Mouse (Mus musculus) stomach, embryonic 14.5 days (tissue): ENCODE data around the gene 1700012P22Rik. TPM values are rescaled to one million over a fixed set of nuclear protein-coding genes. Genes with fewer than 3 reads are reported as not detected.

ENCODE experiments used
- ATAC-seq: fragments of 200-750 bp; cut with Nextera tagmentation; 2 replicates; pipeline ENCODE4 v1.8.0; 2017; ENCODE audit warnings: low read depth, moderate TSS enrichment; ENCODE audit not compliant: insufficient number of reproducible peaks, insufficient read depth, low FRiP score
- H3K27ac ChIP-seq: fragments of 300-500 bp; sonication (generic); 2 replicates; pipeline ENCODE4 v1.5.1; 2014; ENCODE audit warnings: mild to moderate bottlenecking, low read length, moderate library complexity, mixed read lengths
- H3K27me3 ChIP-seq: fragments of 300-500 bp; sonication (generic); 2 replicates; pipeline ENCODE4 v1.6.1; 2014; ENCODE audit warnings: low read length, control low read depth, mixed read lengths; ENCODE audit not compliant: control insufficient read depth, insufficient read depth
- H3K36me3 ChIP-seq: fragments of 300-500 bp; sonication (generic); 2 replicates; pipeline ENCODE4 v1.6.1; 2014; ENCODE audit warnings: mild to moderate bottlenecking, control low read depth, low read length, moderate library complexity, mixed read lengths; ENCODE audit not compliant: control insufficient read depth, insufficient read depth
- H3K4me1 ChIP-seq: fragments of 300-500 bp; sonication (generic); 2 replicates; pipeline ENCODE4 v1.6.1; 2014; ENCODE audit warnings: low read length, control low read depth, mixed read lengths; ENCODE audit not compliant: control insufficient read depth, insufficient read depth
- H3K4me2 ChIP-seq: fragments of 300-500 bp; sonication (generic); replicated peaks from 2 replicates; pipeline ENCODE4 v1.6.1; 2014; ENCODE audit warnings: low read depth, low read length, control low read depth
- H3K4me3 ChIP-seq: fragments of 300-500 bp; sonication (generic); 2 replicates; pipeline ENCODE4 v1.5.1; 2014; ENCODE audit warnings: low read depth, low read length, control low read depth
- H3K9ac ChIP-seq: fragments of 300-500 bp; sonication (generic); replicated peaks from 2 replicates; pipeline ENCODE4 v1.6.1; 2014; ENCODE audit warnings: low read depth, mild to moderate bottlenecking, control low read depth, low read length, moderate library complexity, mixed read lengths
- H3K9me3 ChIP-seq: fragments of 300-500 bp; sonication (generic); 2 replicates; pipeline ENCODE4 v1.6.1; 2016; ENCODE audit warnings: low read depth, low read length, control low read depth; ENCODE audit not compliant: control insufficient read depth
- WGBS: fragments of 180-500 bp; shearing (Covaris S2); extraction: QIAGEN DNeasy Blood & Tissue Kit; methylation state at CpG from one replicate; pipeline ENCODE4 v1.1.7; 2014; 5-methylcytosine and 5-hydroxymethylcytosine counted together
- polyA plus RNA-seq: library from polyadenylated mRNA; unstranded; fragments of >200 nt; fragmentation: Nextera tagmentation; extraction: Ambion mirVana; gene quantifications from 2 replicates; pipeline ENCODE4 v1.2.1, GENCODE M21; 2014

Gene 1700012P22Rik
- polyA plus RNA-seq, result not detected in 2 replicates

DNA sequence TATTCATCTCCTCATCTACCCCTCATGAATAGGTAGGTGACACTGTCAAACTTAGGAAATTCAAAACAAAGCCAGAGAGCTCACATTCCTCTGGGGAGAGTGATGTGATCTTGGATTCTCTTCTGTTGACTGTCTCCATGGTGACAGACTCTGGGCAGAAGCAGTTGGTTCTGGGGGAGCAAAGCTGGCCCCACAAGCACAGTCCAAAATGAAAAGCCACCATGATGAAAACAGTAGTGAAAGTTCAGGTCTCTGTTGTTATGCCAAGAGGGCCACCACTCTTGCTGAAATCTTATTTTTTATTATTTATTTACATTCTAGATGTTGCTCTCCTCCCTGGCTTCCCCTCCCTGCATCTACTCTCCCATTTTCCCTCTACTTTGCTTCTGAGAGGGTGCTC is at the start of gene 1700012P22Rik:
1700012P22Rik (minus strand) TSS at position 101 of the 400 bp plus-strand sequence.
- no peak within 1 kb of the TSS for H3K4me2 ChIP-seq
- no peak within 1 kb of the TSS for H3K4me3 ChIP-seq
- no peak for ATAC-seq
- no peak within 1 kb of the TSS for H3K27ac ChIP-seq
- no peaks in the 10 kb centered on the region for H3K27me3 ChIP-seq
- H3K9me3 ChIP-seq, result no peaks in the 10 kb centered on the region
- no peaks in the 10 kb centered on the region for H3K36me3 ChIP-seq
- no peak within 1 kb of the TSS for H3K9ac ChIP-seq
- no peaks in the 10 kb centered on the region for H3K4me1 ChIP-seq

DNA sequence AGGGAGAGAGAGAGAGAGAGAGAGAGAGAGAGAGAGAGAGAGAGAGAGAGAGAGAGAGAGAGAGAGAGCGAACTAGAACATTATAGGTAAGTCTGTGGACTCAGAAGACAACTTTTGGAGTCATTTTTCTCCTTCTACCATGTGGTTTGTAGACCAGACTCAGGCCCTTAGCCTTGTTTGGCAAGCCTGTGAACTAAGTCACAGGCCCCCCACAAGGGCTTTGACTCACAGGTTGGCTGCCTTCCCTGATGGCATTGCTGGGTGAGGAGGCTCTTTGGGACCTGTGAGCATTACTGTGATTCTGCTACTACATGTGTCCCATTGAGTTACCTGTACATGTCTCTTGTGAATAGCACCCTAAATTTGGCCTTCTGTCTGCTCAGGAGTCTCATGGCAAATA is 29.5 kb upstream of the 1700012P22Rik start:
- WGBS, result 43% methylated on average over 1 of the region's 1 CpGs
- Histone ChIP-seq H3K27ac (no peak overlapping the region), H3K4me3 (no peak overlapping the region), H3K9ac (no peak overlapping the region), H3K27me3 (no peaks in the 10 kb centered on the region), H3K4me2 (no peak overlapping the region), H3K4me1 (no peaks in the 10 kb centered on the region), H3K36me3 (no peaks in the 10 kb centered on the region), H3K9me3 (no peaks in the 10 kb centered on the region)
- no peak for ATAC-seq

DNA sequence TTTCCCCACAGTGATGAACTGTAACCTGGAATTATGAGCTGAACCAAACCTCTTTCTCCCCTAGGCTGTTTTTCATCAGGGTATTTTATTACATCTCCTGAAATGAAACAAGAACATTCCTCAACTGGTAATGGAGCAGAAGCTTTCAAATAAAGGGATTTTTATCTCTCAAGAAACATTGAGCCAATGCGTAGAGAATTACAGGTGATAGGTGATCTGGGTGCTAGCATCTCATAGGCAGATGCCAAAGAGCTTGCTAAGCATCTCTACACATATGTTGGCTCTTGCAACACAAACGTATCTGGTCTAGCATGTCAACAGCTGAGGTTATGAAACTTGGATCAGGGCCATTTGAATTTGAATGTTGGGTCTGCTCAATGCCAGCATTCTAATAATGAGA is 26.6 kb upstream of the 1700012P22Rik start:
- Histone ChIP-seq H3K4me3 (no peak overlapping the region), H3K27ac (no peak overlapping the region), H3K9ac (no peak overlapping the region), H3K36me3 (no peaks in the 10 kb centered on the region), H3K4me2 (no peak overlapping the region), H3K9me3 (no peaks in the 10 kb centered on the region), H3K27me3 (no peaks in the 10 kb centered on the region), H3K4me1 (no peaks in the 10 kb centered on the region)
- WGBS, result 73% methylated on average over 2 of the region's 2 CpGs
- no peak for ATAC-seq

DNA sequence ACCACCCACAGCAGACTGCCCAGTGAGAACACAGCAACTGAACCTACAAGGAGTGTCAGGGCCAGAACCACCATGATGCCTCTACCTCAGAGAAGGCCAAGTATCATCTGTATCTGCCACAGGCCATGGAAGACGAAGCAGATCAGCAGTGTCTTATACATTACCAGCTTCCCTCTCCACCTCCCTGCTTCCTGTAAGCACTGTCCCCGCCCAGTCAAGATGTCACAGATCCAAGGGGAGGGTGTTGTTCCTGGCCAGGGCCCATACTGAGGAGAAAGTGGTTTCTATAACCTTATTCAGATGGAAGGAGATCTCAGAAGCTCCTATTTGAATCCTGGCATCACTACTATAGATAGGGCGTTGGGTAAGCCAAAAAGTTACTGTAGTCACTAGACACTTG is 25.1 kb upstream of the 1700012P22Rik start, which contains the start of gene Aadacl3:
Aadacl3 (minus strand) TSS at position 101 of the 400 bp plus-strand sequence.
- no peak within 1 kb of the TSS for H3K9ac ChIP-seq
- H3K4me3 ChIP-seq, result no peak within 1 kb of the TSS
- H3K4me1 ChIP-seq, result no peaks in the 10 kb centered on the region
- 71% methylated on average over 3 of the region's 3 CpGs for WGBS
- no peak within 1 kb of the TSS for H3K27ac ChIP-seq
- no peaks in the 10 kb centered on the region for H3K27me3 ChIP-seq
- ATAC-seq, result no peak
- no peak within 1 kb of the TSS for H3K4me2 ChIP-seq
- H3K36me3 ChIP-seq, result no peaks in the 10 kb centered on the region
- H3K9me3 ChIP-seq, result no peaks in the 10 kb centered on the region

DNA sequence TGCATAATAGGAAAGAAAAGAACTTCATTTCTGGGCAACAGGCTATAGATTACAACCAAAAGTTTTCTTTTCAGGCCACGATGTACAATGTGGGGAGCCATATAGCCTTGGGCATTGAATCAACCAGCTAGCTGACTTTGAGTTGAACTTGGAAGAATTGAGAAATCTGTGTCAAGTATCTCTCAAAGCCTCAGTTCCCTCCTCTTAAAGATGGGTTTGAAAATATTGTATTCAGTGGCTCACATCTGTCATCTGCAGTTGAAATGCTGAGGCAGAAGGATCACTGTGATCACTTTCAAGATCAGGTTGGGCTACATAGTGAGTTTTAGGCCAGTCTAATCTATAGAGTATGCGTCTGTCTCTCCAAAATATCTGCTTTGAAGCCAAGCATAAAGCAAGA is 14.6 kb upstream of the 1700012P22Rik start, which contains the start of gene Gm9944:
Gm9944 (minus strand) TSS at position 101 of the 400 bp plus-strand sequence.
- H3K27me3 ChIP-seq, result no peaks in the 10 kb centered on the region
- no peaks in the 10 kb centered on the region; the same call in 1 of the 2 replicates for H3K9me3 ChIP-seq
- ATAC-seq, result no peak
- no peak within 1 kb of the TSS for H3K4me3 ChIP-seq
- H3K9ac ChIP-seq, result no peak within 1 kb of the TSS
- no peaks in the 10 kb centered on the region for H3K36me3 ChIP-seq
- WGBS, result 78% methylated on average over 2 of the region's 2 CpGs
- no peak within 1 kb of the TSS for H3K4me2 ChIP-seq
- H3K4me1 ChIP-seq, result no peaks in the 10 kb centered on the region
- H3K27ac ChIP-seq, result no peak within 1 kb of the TSS

DNA sequence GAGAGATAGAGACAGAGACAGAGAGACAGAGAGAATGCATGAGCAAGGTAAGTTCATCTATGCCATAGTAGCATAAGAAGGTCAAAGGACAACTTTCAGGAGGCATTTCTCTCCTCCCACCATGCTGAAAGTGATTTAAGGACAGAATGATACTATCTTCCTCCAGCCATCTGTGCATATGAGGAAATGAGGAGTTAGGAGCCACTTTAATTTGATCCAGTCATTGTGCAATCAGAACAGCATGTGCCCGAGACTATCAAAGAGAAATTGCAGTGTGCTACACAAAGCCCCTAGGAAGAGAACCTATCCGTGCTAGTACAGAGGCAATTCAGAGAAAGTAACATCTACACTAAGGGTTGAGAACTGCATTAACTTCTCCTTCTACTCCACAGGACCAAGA is 10.0 kb upstream of the 1700012P22Rik start:
- no peaks in the 10 kb centered on the region for H3K36me3 ChIP-seq
- no peak overlapping the region for H3K4me2 ChIP-seq
- H3K9ac ChIP-seq, result no peak overlapping the region
- H3K27ac ChIP-seq, result no peak overlapping the region
- ATAC-seq, result no peak
- H3K27me3 ChIP-seq, result no peaks in the 10 kb centered on the region
- no peak overlapping the region for H3K4me3 ChIP-seq
- no peaks in the 10 kb centered on the region for H3K4me1 ChIP-seq
- no peaks in the 10 kb centered on the region; the same call in 1 of the 2 replicates for H3K9me3 ChIP-seq
- 87% methylated on average over 2 of the region's 2 CpGs for WGBS

DNA sequence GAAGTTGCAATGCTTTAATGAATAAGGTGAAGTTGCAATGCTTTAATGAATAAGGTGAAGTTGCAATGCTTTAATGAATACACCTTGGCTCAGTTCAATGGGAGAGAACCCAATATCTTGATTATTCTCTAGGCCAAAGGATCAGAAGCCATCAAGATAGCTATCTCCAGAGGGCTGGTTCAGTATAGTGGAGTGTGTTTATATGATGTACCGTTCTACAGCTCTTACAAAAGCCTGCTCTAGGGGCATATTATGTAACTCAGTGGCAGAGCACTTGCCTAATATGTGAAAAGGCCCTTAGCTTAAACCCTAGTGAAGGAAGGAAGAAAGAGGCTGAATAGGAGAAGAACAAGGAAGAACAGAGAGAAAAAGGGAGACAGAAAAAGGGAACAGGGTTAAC is 3.0 kb upstream of the 1700012P22Rik start:
- no peak overlapping the region for H3K4me3 ChIP-seq
- H3K27me3 ChIP-seq, result no peaks in the 10 kb centered on the region
- no peak overlapping the region for H3K9ac ChIP-seq
- ATAC-seq, result no peak
- H3K36me3 ChIP-seq, result no peaks in the 10 kb centered on the region
- H3K4me2 ChIP-seq, result no peak overlapping the region
- H3K4me1 ChIP-seq, result no peaks in the 10 kb centered on the region
- H3K9me3 ChIP-seq, result no peaks in the 10 kb centered on the region
- H3K27ac ChIP-seq, result no peak overlapping the region
- WGBS, result 63% methylated on average over 1 of the region's 1 CpGs

DNA sequence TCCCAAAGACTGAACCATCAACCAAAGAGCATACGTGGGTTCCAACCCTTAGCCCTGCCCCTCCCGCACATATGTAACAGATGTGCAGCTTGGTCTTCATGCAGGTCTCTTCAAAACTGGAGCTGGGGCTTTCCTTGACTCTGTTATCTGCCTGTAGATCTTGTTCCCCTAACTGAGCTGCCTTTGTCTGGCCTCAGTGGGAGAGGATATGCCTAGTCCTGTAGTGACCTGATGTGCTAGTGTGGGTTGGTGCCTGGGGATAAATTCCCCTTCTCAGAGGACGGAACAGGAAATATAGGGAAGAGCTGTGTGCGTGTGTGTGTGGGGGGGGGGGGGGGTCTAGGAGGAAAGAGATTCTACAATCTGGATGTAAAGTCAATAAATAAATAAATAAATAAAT is 2.5 kb upstream of the 1700012P22Rik start:
- WGBS, result 91% methylated on average over 4 of the region's 4 CpGs
- no peak for ATAC-seq
- H3K27ac ChIP-seq, result no peak overlapping the region
- no peak overlapping the region for H3K9ac ChIP-seq
- no peak overlapping the region for H3K4me3 ChIP-seq
- no peaks in the 10 kb centered on the region for H3K36me3 ChIP-seq
- H3K27me3 ChIP-seq, result no peaks in the 10 kb centered on the region
- no peak overlapping the region for H3K4me2 ChIP-seq
- H3K4me1 ChIP-seq, result no peaks in the 10 kb centered on the region
- no peaks in the 10 kb centered on the region for H3K9me3 ChIP-seq

DNA sequence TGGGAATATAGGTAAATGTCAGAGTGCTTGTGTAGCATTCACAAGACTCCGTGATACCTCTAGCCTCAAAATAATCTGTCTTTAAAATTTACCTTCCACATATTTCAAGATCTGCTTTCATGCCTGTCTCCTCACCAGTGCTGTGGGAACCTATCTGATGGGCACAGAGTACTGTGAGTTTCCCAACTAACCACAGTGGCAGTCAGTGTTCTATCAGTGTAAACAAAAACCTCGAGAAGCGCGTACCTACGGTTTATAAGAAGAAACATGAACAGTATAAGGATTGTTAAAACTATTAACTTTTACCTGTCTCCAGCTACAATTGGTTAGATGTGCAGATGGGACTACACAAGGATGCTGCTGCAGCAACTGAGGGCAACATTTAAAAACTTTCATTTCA is 5.4 kb downstream of the 1700012P22Rik start:
- H3K4me2 ChIP-seq, result no peak overlapping the region

More for the DNA sequence above, 5.4 kb downstream of the 1700012P22Rik start:
- Histone ChIP-seq H3K4me3 (no peak overlapping the region), H3K9ac (no peak overlapping the region), H3K27ac (no peak overlapping the region), H3K36me3 (no peaks in the 10 kb centered on the region), H3K9me3 (no peaks in the 10 kb centered on the region), H3K27me3 (no peaks in the 10 kb centered on the region), H3K4me1 (no peaks in the 10 kb centered on the region)
- 86% methylated on average over 5 of the region's 5 CpGs for WGBS
- ATAC-seq, result no peak
